Mouse (Mus musculus): ENCODE results near the gene Tnfrsf1a. TPM values are rescaled to one million over a fixed set of nuclear protein-coding genes. Genes with fewer than 3 reads are reported as not detected.

Tnfrsf1a gene
- total RNA-seq, 2 experiments from 2014 or later: 219 to 241 TPM

- no peak for DNase-seq (ENCODE audit: low spot score in 2 of 2)
These were observed 2.9 kb downstream of the Tnfrsf1a start for GRCm38 (mm10) chr6:125352046-125352384.

- no peak for DNase-seq (ENCODE audit: low spot score in 2 of 2)
These were observed 3.6 kb downstream of the Tnfrsf1a start for GRCm38 (mm10) chr6:125352811-125353210.

- no peak for DNase-seq (ENCODE audit: low spot score in 2 of 2)
These were observed 4.1 kb downstream of the Tnfrsf1a start for GRCm38 (mm10) chr6:125353221-125353620.

- DNase-seq (ENCODE audit: low spot score in 2 of 2): no peak
These were observed 4.5 kb downstream of the Tnfrsf1a start for GRCm38 (mm10) chr6:125353655-125354054.

GRCm38 (mm10) chr6:125354352-125355151 lies 5.4 kb downstream of the Tnfrsf1a start:
- DNase-seq (ENCODE audit: low spot score in 2 of 2): peak in 1 of 2 experiments; percentile 58

GRCm38 (mm10) chr6:125355197-125355741 lies 6.1 kb downstream of the Tnfrsf1a start:
- no peak for DNase-seq (ENCODE audit: low spot score in 2 of 2)

GRCm38 (mm10) chr6:125356264-125356663 lies 7.1 kb downstream of the Tnfrsf1a start:
- no peak for DNase-seq (ENCODE audit: low spot score in 2 of 2)

- DNase-seq (ENCODE audit: low spot score in 2 of 2): no peak
These were observed 8.2 kb downstream of the Tnfrsf1a start for GRCm38 (mm10) chr6:125357334-125357733.

- peak in 1 of 2 experiments; percentile 36 for DNase-seq (ENCODE audit: low spot score in 2 of 2)
These were observed 10.8 kb downstream of the Tnfrsf1a start for GRCm38 (mm10) chr6:125359999-125360398.

GRCm38 (mm10) chr6:125360846-125361245 lies 11.7 kb downstream of the Tnfrsf1a start:
- no peak for DNase-seq (ENCODE audit: low spot score in 2 of 2)

- peak in 1 of 2 experiments; percentile 41 for DNase-seq (ENCODE audit: low spot score in 2 of 2)
These were observed 12.5 kb downstream of the Tnfrsf1a start for GRCm38 (mm10) chr6:125361467-125362291.

GRCm38 (mm10) chr6:125363021-125363420 lies 13.9 kb downstream of the Tnfrsf1a start:
- no peak for DNase-seq (ENCODE audit: low spot score in 2 of 2)

GRCm38 (mm10) chr6:125363451-125364242 lies 14.5 kb downstream of the Tnfrsf1a start:
- no peak for DNase-seq (ENCODE audit: low spot score in 2 of 2)

- DNase-seq (ENCODE audit: low spot score in 2 of 2): no peak
These were observed 15.3 kb downstream of the Tnfrsf1a start for GRCm38 (mm10) chr6:125364448-125364847.

- DNase-seq (ENCODE audit: low spot score in 2 of 2): no peak
These were observed 16.4 kb downstream of the Tnfrsf1a start for GRCm38 (mm10) chr6:125365522-125365921.

- no peak for DNase-seq (ENCODE audit: low spot score in 2 of 2)
These were observed 17.0 kb downstream of the Tnfrsf1a start for GRCm38 (mm10) chr6:125366133-125366532.

GRCm38 (mm10) chr6:125367758-125368371 lies 18.7 kb downstream of the Tnfrsf1a start:
- no peak for DNase-seq (ENCODE audit: low spot score in 2 of 2)

- no peak for DNase-seq (ENCODE audit: low spot score in 2 of 2)
These were observed 27.9 kb downstream of the Tnfrsf1a start for GRCm38 (mm10) chr6:125377042-125377441.

- DNase-seq (ENCODE audit: low spot score in 2 of 2): peak in 1 of 2 experiments; percentile 43
These were observed 28.7 kb downstream of the Tnfrsf1a start for GRCm38 (mm10) chr6:125377582-125378451.

GRCm38 (mm10) chr6:125378621-125379020 lies 29.5 kb downstream of the Tnfrsf1a start:
- DNase-seq (ENCODE audit: low spot score in 2 of 2): no peak

Data from adrenal gland, postnatal 4 days (tissue).